Mouse (Mus musculus) kidney, postnatal 0 days (tissue): ENCODE results near the gene Polr1e. TPM values are rescaled to one million over a fixed set of nuclear protein-coding genes. Genes with fewer than 3 reads are reported as not detected.
"Not testable (repeated sequence)": the region's sequence is repeated elsewhere in the genome, so short reads cannot be mapped to it uniquely, and the experiment has no call there.

Experiments
- ATAC-seq: fragments of 200-750 bp; cut with Nextera tagmentation; replicated peaks from 2 replicates; pipeline ENCODE4 v1.8.0; 2017; ENCODE audit warnings: low read depth, moderate number of reproducible peaks, moderate TSS enrichment, moderate library complexity; ENCODE audit not compliant: low FRiP score
- DNase-seq: peaks from one replicate; pipeline ENCODE4 v3.0.0-alpha.2; 2016; ENCODE audit warnings: low spot score
- H3K27ac ChIP-seq: fragments of 300-500 bp; sonication (generic); 2 replicates; pipeline ENCODE4 v1.5.1; 2014; ENCODE audit warnings: mild to moderate bottlenecking
- H3K27me3 ChIP-seq: fragments of 300-500 bp; sonication (generic); 2 replicates; pipeline ENCODE4 v1.6.1; 2014; ENCODE audit warnings: low read length, mixed read lengths; ENCODE audit not compliant: insufficient read depth
- H3K36me3 ChIP-seq: fragments of 300-500 bp; sonication (generic); 2 replicates; pipeline ENCODE4 v1.6.1; 2014; ENCODE audit warnings: low read length, mixed read lengths; ENCODE audit not compliant: insufficient read depth
- H3K4me1 ChIP-seq: fragments of 300-500 bp; sonication (generic); replicated peaks from 2 replicates; pipeline ENCODE4 v1.6.1; 2014; ENCODE audit warnings: antibody characterized with exemption, low read length, mixed read lengths; ENCODE audit not compliant: insufficient read depth
- H3K4me2 ChIP-seq: fragments of 300-500 bp; sonication (generic); 2 replicates; pipeline ENCODE4 v1.6.1; 2014; ENCODE audit warnings: mild to moderate bottlenecking, low read length, moderate library complexity, mixed read lengths
- H3K4me3 ChIP-seq: fragments of 300-500 bp; sonication (generic); replicated peaks from 2 replicates; pipeline ENCODE4 v1.5.1; 2014; ENCODE audit warnings: low read depth, low read length
- H3K9ac ChIP-seq: fragments of 300-500 bp; sonication (generic); 2 replicates; pipeline ENCODE4 v1.6.1; 2014; ENCODE audit warnings: low read depth, low read length
- H3K9me3 ChIP-seq: fragments of 300-500 bp; sonication (generic); replicated peaks from 2 replicates; pipeline ENCODE4 v1.6.1; 2016; ENCODE audit warnings: low read length, inconsistent platforms, mixed read lengths
- CTCF ChIP-seq: IDR thresholded peaks from 2 replicates; pipeline ENCODE4 v1.5.1; 2016; ENCODE audit warnings: antibody characterized with exemption, low read depth, mild to moderate bottlenecking, moderate library complexity
- WGBS: fragments of 180-500 bp; shearing (Covaris S2); extraction: QIAGEN DNeasy Blood & Tissue Kit; methylation state at CpG from one replicate; pipeline ENCODE4 v1.1.7; 2014; 5-methylcytosine and 5-hydroxymethylcytosine counted together
- polyA plus RNA-seq: library from polyadenylated mRNA; unstranded; fragments of >200 nt; fragmentation: Nextera tagmentation; extraction: Ambion mirVana; gene quantifications from 2 replicates; pipeline ENCODE4 v1.2.1, GENCODE M21; 2015

Polr1e gene
- polyA plus RNA-seq, 1 experiment from 2014 or later = 33.4 TPM

DNA sequence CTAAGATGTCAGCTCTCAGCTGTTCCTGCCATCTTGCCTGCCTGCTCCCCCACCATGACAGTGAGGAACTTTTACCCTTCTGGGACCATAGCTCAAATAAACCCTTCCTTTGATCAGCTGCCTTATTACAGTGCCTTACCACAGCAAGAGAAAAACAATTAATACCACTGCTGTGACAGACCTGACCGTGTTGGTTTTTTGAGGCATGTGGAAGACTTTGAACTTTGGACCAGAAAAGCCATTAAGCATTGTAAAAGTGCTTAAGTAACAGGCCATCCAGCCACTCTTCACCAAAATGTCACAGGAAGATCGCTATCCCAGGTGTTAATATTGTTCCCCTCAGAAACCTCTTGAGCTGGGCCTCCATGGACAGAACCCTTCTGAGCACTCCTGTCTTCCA, 46.2 kb downstream of the Polr1e start:
- Histone ChIP-seq H3K4me2 (no peak overlapping the region), H3K36me3 (0 out of 2 replicates have a peak, but pooled peaks cover 14% of the 10 kb centered on the region), H3K27ac (no peak overlapping the region), H3K9ac (no peak overlapping the region), H3K4me1 (no peaks in the 10 kb centered on the region), H3K4me3 (no peak overlapping the region), H3K9me3 (no peaks in the 10 kb centered on the region), H3K27me3 (no peaks in the 10 kb centered on the region)
- WGBS = 58% methylated on average over 2 of the region's 2 CpGs
- DNase-seq = no peak
- TF ChIP-seq CTCF = no peak
- ATAC-seq = no peak

DNA sequence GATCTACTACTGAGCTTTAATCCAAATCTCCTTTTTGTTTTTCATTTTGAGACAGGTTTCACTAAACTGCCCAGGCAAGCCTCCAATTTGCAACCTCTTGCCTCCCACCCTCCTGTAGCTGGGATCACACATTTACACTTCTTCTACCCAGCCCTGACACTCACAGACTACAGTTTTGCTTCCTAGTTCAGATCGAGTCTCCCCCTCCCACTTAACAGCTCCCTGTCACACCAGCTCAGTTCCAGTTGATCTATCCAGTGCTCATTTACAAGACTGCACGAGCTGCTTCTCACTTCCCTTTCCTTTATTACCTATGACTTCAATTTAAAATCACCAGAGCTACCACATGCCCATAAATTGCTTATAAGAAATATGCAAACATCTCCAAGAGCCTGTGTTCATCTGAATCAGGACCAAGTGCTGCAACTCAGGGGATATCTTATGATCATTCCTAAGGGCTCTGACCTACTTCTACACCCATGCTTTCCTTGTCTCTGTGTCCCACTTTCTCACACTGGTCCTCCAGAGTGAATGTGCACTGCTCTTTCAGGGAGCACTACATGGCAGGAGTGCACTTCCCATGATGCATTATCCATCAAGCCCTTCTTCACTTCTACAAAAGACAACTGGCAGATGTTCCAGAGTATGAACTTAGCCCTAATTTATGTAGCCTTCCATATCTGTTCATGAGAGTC, 47.8 kb downstream of the Polr1e start:
- TF ChIP-seq CTCF = no peak
- Histone ChIP-seq H3K9me3 (no peaks in the 10 kb centered on the region), H3K27ac (no peak overlapping the region), H3K4me2 (no peak overlapping the region), H3K4me1 (no peaks in the 10 kb centered on the region), H3K9ac (no peak overlapping the region), H3K36me3 (0 out of 2 replicates have a peak, but pooled peaks cover 7% of the 10 kb centered on the region), H3K4me3 (no peak overlapping the region), H3K27me3 (no peaks in the 10 kb centered on the region)
- DNase-seq (no peak), ATAC-seq (no peak)
- 24% methylated on average over 2 of the region's 2 CpGs for WGBS

DNA sequence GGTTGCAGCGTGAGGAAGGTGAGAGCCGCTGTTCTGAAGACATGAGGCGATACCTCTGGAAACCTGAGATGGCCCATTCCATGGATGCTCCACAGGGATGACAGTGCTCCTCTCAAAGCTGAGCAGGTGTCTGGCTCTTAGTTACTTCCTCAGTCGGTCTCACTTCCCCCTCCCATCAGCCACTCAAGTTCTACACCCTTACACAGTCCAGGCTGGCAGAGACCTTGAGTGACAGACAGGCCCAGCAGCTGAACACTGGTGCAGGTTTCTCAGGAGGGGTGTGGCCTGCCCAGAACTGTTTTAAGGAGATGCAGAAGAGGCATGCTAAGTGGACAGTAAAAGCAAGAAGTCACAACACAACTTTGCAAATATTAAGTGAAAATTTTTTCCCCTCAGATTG, 49.4 kb downstream of the Polr1e start:
- Histone ChIP-seq H3K4me3 (no peak overlapping the region), H3K9ac (no peak overlapping the region), H3K27ac (no peak overlapping the region), H3K4me2 (no peak overlapping the region), H3K4me1 (no peaks in the 10 kb centered on the region), H3K9me3 (no peaks in the 10 kb centered on the region), H3K27me3 (no peaks in the 10 kb centered on the region), H3K36me3 (no peaks in the 10 kb centered on the region)
- ATAC-seq (no peak), DNase-seq (no peak)
- 79% methylated on average over 4 of the region's 4 CpGs for WGBS
- TF ChIP-seq CTCF = no peak

DNA sequence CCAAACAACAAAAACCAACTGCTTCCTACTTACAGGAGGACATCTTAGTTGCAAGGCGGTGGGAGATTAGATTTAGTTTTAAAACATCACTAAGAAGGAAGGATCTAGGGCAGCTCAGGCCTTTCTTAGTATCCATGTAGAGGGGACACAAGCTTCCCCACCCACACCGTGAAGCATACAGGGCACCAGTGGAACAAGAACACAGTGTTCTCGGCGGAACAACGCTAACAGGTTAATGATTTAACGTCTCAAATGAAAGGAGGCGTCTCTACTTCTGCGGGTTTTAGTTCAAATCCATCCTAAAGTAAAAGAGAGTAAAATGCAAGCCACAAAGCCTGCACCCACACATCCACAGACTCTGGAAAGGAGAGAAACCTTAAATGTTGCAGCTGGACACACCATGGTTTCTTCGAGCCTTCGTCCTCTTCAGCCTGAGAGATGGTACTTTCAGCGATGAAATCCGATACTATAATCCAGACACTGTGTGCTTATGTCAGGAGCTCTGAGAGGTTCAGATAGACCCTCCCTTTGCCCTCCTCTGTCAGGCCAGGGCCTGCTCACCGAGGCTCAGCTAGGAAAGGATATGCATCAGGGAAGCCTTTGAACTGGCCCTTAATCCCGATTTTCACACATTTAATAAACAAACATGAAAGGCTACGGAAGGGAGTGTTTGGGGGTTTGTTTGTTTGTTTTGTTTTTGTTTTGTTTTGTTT, 54.0 kb downstream of the Polr1e start:
- peak; percentile 53 for DNase-seq

DNA sequence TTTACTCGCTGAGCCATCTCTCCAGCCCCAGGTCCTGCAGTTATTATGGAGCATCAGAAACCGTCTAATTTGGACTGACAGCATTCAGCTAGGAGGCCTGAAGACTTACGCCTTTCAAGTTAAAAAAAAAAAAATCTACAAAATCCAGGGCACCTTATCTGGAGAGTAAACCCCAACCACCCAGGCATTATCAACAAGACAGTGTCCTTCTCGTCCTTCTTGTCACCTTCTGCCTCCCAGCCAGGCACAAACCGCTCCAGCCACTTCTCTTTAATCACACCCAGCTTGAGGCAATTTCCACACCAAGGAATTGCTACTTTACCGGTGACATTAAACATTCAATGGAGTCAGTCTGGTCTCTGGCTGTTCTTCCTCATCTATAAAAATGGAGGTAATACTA, 55.2 kb downstream of the Polr1e start:
- Histone ChIP-seq H3K9ac (no peak overlapping the region), H3K4me3 (no peak overlapping the region), H3K27ac (no peak overlapping the region), H3K4me1 (no peaks in the 10 kb centered on the region), H3K36me3 (no peaks in the 10 kb centered on the region), H3K4me2 (no peak overlapping the region), H3K27me3 (no peaks in the 10 kb centered on the region), H3K9me3 (no peaks in the 10 kb centered on the region)
- no peak for TF ChIP-seq CTCF
- WGBS = 67% methylated on average over 6 of the region's 6 CpGs
- DNase-seq = no peak
- no peak for ATAC-seq

More for the DNA sequence above, 54.0 kb downstream of the Polr1e start:
- Histone ChIP-seq H3K9me3 (no peaks in the 10 kb centered on the region), H3K4me3 (no peak overlapping the region), H3K4me2 (no peak overlapping the region), H3K9ac (no peak overlapping the region), H3K4me1 (no peaks in the 10 kb centered on the region), H3K36me3 (no peaks in the 10 kb centered on the region), H3K27me3 (no peaks in the 10 kb centered on the region), H3K27ac (peak overlapping the region; percentile 40; the same call in 1 of the 2 replicates)
- no peak for TF ChIP-seq CTCF
- no peak; the same call in 1 of the 2 replicates for ATAC-seq
- 54% methylated on average over 15 of the region's 15 CpGs for WGBS

DNA sequence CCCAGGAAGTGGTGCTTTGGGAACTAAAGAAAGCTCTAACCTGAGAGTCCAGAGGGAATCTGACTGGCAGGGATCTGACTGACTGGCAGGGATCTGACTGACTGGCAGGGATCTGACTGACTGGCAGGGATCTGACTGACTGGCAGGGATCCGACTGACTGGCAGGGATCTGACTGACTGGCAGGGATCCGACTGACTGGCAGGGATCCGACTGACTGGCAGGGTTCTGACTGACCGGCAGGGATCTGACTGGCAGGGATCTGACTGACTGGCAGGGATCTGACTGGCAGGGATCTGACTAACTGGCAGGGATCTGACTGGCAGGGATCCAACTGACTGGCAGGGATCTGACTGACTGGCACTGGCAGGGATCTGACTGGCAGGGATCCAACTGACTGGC, 62.7 kb downstream of the Polr1e start:
- H3K9ac ChIP-seq, H3K4me1 ChIP-seq, H3K27ac ChIP-seq, H3K27me3 ChIP-seq, ATAC-seq, H3K9me3 ChIP-seq, H3K4me2 ChIP-seq, H3K36me3 ChIP-seq, H3K4me3 ChIP-seq, DNase-seq: not testable (repeated sequence)
- WGBS = 90% methylated on average over 4 of the region's 4 CpGs
